Mouse (Mus musculus) urinary bladder, postnatal 4 days (tissue): ENCODE results near the gene Coro1c.

Experiments used
- DNase-seq, 2 experiments: peaks; one replicate each; pipeline ENCODE4 v3.0.0; 2021 to 2022; ENCODE audit warnings: low spot score in 2 of 2

The Coro1c gene

GRCm38 (mm10) chr5:113883384-113883771 is 25.2 kb downstream of the Coro1c start:
- no peak for DNase-seq

DNA sequence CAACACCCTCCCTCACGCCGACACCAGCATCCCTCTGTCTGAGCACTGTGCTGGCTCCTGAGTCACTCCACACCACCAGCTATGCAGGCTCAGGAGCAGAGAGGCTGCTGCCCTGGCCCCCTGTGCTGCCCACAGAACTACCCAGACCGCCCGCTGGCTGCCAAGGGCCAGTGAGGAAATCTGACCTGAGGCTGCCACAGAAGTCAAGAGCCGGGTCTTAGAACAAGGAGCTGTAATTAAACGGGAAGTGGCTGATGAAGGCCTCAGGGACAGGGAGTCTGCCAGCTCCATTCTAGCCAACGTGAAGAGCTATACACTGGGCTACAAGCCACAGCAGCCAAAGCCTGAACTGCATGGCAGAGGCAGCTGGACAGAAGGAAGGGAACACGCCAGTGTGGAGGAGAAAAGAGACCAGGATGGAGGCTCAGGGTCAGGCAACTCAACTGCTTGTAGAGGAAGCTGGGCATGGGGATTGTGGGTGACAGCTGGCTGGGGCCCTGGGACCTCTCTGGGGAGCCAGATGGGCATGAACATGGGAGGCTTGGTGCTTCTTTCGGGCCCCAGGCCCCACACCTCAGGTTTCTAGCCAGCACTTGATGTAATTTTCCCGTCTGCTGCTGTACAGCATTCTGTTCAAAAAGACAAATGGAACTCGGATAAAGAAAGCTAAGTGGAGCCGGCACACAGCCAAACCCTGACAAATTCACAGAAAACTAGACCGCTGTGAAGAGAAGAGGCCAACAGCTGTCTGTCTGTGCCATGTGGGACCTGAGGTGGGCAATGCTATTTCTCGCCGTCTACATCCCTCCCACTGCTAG is 25.8 kb downstream of the Coro1c start:
- DNase-seq = no peak

- DNase-seq = no peak
Measured at GRCm38 (mm10) chr5:113881136-113881535, 27.4 kb downstream of the Coro1c start.

GRCm38 (mm10) chr5:113878943-113879617 is 29.5 kb downstream of the Coro1c start:
- no peak for DNase-seq

GRCm38 (mm10) chr5:113877565-113877964 is 31.0 kb downstream of the Coro1c start:
- DNase-seq = no peak

- no peak for DNase-seq
Measured at GRCm38 (mm10) chr5:113876176-113876575, 32.4 kb downstream of the Coro1c start.

- DNase-seq = no peak
Measured at GRCm38 (mm10) chr5:113875625-113876024, 32.9 kb downstream of the Coro1c start.

DNA sequence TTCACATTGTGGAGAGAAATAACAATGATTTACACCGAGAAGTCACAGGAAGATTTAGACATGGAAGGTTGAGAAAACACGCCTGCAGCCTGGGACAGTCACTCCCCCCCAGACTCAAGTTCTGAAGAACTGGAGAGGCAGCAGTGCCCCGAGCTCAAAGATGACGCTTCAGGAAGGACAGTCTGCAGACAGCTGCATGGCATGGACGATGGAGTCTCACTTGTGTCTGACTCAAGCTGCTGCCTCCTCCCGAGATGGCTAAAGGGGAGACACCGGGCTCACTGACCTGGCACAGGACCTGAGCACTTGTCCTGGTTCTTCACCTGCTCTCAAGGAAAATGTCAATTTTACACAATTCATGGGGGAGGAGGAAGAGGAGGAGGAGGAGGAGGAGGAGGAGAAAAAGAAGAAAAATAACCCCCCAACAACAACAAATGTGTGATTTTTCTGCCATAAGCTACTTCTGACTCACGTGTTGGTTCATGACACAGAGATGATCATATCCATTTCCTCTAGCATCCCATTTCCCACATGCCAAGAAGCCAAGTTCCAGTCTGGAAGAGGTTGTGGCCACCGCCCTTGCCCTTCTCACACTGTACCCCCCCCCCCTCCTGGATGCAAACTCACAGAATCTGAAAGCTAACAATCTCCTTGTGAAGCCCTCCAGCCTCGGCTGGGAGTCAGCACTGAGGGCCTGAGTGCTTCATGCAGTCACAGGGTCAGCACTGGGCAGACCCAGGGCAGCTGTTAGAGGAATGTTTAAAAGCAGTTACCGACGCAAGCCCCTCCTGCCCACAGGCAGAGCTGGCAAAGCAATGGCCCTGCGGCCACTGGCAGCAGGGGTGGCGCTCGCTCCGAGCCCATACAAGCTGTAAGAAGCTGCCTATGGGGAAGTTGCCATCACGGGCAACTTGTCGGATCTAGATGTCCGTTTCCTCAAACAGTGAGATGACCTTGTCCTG is 34.2 kb downstream of the Coro1c start:
- DNase-seq = no peak

DNA sequence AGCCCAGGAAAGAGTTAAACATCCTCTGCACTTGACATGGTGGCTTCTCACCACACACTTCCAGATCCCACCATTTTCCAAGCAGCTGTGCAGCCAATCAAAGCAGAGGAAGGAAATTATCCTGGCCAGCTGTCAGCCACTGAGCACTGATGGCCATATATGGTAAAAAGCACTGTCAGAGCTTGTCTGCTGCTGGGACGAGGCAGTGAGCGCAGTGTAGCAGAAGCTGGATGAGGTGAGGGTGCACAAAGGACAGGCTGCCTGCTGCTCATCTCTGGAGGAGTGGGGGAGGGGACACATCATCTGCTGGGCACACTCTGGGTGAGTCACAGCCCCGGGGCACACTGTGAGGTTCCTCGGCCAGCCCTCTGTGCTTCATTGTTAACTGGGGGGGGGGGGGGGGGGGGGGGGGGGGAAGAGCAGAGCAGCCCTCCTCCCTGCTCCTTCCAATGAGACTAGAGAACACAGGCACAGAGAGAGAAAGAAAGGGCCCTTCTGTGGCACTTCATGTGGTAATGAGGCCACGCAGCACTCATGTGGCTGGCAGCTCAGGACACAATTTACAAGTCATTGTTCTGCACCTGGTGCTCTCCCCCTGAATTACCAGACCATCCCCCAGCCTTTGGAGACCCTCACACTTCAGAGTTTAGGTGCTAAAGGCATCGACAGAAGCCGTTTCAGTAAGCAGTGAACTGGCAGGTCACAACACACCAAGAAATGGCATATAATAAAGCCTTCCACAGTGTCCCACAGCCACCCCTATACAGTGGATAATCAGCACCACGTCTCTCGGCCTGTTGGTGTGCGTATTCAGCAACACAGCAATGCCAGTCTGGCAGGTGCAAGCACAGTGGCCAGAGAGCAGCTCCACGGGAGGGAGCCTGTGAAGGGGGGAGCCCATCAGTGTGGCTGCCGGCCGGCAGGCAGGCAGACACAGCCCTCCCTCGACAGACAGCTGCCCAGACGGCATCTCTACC is 35.3 kb downstream of the Coro1c start:
- DNase-seq = peak in 1 of 2 experiments; percentile 69

- DNase-seq = no peak
Measured at GRCm38 (mm10) chr5:113871903-113872548, 36.5 kb downstream of the Coro1c start.

DNA sequence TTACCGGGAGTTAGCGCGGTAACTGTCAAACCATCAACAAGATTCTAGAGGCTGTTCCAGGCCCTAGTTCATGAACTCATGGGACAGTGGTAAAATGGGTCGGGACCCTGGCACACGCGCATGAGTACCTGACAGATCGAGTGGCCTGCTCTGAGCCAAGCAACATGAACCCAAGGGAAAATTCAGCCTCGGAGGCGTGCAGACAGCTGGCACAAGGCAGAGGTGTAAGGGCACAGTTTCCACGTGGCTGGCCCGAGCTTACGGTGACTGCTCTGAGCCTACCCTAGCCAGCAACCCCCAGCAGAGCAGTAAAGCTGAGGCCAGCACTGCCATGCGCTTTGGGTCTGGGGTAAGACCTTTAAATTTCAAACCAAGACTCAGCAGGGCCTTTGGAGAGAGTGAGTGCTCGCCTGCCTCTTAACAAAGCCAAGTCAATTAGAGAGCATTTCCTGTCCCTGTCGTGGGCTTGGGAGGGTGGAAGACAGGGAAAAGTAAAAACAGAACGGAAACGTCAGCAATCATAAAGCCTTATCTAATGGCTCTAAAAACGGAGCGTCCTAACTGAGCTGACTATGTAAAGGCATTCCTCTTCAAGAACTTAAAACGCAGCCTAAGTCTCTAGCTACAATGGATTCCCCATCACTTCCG is 38.0 kb downstream of the Coro1c start:
- DNase-seq = no peak

- no peak for DNase-seq
Measured at GRCm38 (mm10) chr5:113869132-113869531, 39.4 kb downstream of the Coro1c start.

- DNase-seq = no peak
Measured at GRCm38 (mm10) chr5:113864992-113865391, 43.6 kb downstream of the Coro1c start.

- no peak for DNase-seq
Measured at GRCm38 (mm10) chr5:113863994-113864393, 44.6 kb downstream of the Coro1c start.

GRCm38 (mm10) chr5:113862418-113862817 is 46.1 kb downstream of the Coro1c start:
- no peak for DNase-seq

- DNase-seq = no peak
Measured at GRCm38 (mm10) chr5:113861294-113861693, 47.3 kb downstream of the Coro1c start.

- DNase-seq = no peak
Measured at GRCm38 (mm10) chr5:113858971-113859370, 49.6 kb downstream of the Coro1c start.

DNA sequence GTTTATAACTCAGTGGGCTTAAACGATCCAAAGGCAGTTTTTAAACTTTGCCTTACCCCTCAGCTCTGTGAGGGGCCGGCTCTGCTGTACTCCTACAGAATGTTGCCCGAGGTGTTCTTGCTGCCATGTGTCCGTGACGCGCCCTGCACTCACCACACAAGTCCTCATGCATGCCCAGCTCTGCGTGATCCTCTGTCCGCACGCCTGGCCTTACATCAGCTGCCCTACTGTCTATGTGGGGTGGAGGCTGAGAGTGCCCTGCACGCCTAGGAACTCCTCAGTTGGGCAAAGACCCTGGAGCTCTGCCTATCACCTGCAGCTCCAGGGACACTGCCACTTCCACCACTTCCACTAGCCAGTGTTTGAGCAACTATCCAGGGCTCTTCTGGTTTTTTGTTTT is 50.0 kb downstream of the Coro1c start:
- no peak for DNase-seq

- DNase-seq = no peak
Measured at GRCm38 (mm10) chr5:113857631-113858030, 50.9 kb downstream of the Coro1c start.

DNA sequence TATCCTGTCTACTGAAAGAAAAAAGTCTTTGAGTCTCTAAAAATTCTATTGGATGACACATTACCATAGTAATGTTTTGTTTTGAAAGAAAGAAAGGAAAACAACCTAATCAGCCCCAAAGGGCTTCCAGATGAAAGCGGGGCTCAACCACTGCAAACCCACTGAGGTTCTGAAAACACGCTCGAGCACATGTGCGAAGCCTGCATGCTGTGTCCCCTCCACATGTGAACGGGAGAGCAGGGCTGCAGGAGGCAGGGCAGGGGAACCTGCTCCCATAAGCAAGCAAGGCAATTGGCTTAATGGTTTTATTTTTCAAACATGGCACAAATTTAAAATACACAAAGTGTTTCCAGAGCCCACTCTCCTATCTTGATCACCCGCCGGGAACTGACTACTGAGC is 51.9 kb downstream of the Coro1c start:
- DNase-seq = no peak
